Mouse (Mus musculus) common myeloid progenitor, adult 5-6 weeks (primary cell): ENCODE results near the gene Sbk3. TPM values are rescaled to one million over a fixed set of nuclear protein-coding genes. Genes with fewer than 3 reads are reported as not detected.

Experiments
- ATAC-seq: replicated peaks from 2 replicates; pipeline ENCODE4 v1.8.0; 2016; ENCODE audit warnings: low read depth, mild to moderate bottlenecking, moderate TSS enrichment, inconsistent platforms; ENCODE audit not compliant: poor library complexity, severe bottlenecking
- total RNA-seq: library from RNA; stranded (forward); fragments of 200-1000, 187-1606 nt; gene quantifications from 2 replicates; pipeline ENCODE4 v1.2.3, GENCODE M21; 2017

Gene Sbk3
- total RNA-seq, 1 experiment from 2014 or later, result not detected

DNA sequence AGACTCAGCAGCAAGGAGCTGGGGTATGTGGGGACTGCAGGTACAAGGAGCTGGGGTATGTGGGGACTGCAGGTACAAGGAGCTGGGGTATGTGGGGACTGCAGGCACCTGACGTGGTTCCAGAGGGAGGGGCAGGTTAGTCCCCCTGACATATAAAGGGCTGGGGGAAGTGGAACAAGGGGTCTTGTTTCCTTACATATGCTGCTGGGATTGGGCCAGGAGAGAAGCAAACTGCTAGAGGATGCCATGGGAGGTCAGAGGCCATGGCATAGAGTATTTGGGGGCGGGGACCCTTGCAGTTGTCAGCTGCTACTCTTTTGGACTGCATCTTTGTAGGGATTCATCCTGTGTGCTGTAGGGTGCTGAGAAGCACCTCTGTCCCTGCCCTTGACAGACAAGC, 53.5 kb downstream of the Sbk3 start:
- ATAC-seq, result no peak

DNA sequence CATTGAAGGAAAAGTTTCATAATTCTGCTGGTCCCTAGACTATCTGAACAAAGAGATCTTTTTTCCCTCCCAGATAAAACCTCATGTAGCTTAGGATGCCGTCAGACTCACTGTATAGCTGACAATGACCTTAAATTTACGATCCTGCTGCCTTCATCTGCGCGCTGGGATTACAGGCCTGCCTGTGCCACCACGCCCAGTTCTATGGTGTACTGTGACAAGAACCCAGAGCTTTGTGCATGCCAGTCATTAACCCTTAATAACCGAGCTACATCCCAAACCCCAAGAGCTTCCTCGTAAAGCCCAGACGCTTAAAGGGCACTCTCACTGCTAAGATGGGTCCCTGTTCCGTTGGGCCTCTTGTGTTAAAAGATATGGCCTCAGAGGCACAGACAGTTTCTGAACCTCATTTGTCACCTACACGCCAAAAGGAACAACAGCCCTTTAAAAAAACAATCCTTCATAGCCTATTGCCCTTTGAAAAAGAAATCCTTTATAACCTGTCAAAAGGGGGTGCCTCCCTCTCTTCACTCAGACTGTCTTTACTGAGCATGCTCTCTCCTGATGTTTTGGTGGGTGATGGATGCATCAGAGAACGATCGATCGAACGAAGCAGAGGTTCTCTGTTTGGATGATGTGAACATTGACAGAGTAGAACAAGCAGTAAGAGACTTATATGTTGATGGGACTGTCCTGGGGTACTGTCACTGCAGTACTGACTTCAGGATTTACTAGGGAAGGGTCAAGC, 55.1 kb downstream of the Sbk3 start:
- peak; percentile 52 for ATAC-seq

Other genes starting within 250 kb of the Sbk3 start
- 6.6 and 8.3 TPM in 2 replicates for gene Tmem150b, start 245.9 kb downstream of the Sbk3 start, total RNA-seq
- gene Kmt5c, start 231.1 kb downstream of the Sbk3 start, total RNA-seq, result 33.0 and 37.9 TPM in 2 replicates
- gene Cox6b2, start 218.1 kb downstream of the Sbk3 start, total RNA-seq, result 63.5 and 74.7 TPM in 2 replicates
- not detected in 2 replicates for gene Fam71e2, start 199.9 kb downstream of the Sbk3 start, total RNA-seq
- 0.59 TPM in 1 of 2 replicates, not detected in the other for gene Il11, start 188.3 kb downstream of the Sbk3 start, total RNA-seq
- gene Tmem190, start 188.2 kb downstream of the Sbk3 start, total RNA-seq, result not detected in 2 replicates
- gene Tmem238, start 181.5 kb downstream of the Sbk3 start, total RNA-seq, result 7.0 and 8.4 TPM in 2 replicates
- 690 and 777 TPM in 2 replicates for gene Rpl28, start 178.3 kb downstream of the Sbk3 start, total RNA-seq
- gene Ube2s, start 158.6 kb downstream of the Sbk3 start, total RNA-seq, result 190 and 203 TPM in 2 replicates
- 0.05 TPM in 2 replicates for gene Shisa7, start 126.5 kb downstream of the Sbk3 start, total RNA-seq
- 8.0 and 70.9 TPM in 2 replicates for gene Isoc2b, start 100.9 kb downstream of the Sbk3 start, total RNA-seq
- 3.8 and 6.5 TPM in 2 replicates for gene Isoc2a, start 94.0 kb downstream of the Sbk3 start, total RNA-seq
- not detected in 2 replicates for gene Gm36210, start 64.7 kb downstream of the Sbk3 start, total RNA-seq
- gene Zfp628, start 56.0 kb downstream of the Sbk3 start, total RNA-seq, result 2.4 and 3.2 TPM in 2 replicates
- gene Nat14, start 49.1 kb downstream of the Sbk3 start, total RNA-seq, result 0.32 TPM in 1 of 2 replicates, not detected in the other
- not detected in 2 replicates for gene Ssc5d, start 45.4 kb downstream of the Sbk3 start, total RNA-seq
- gene Sbk2, start 6.8 kb downstream of the Sbk3 start, total RNA-seq, result not detected in 2 replicates
- 4.1 and 8.3 TPM in 2 replicates for gene Zfp579, start 25.0 kb upstream of the Sbk3 start, total RNA-seq
- 2.2 and 7.4 TPM in 2 replicates for gene Zfp524, start 43.2 kb upstream of the Sbk3 start, total RNA-seq
- gene Fiz1, start 43.5 kb upstream of the Sbk3 start, total RNA-seq, result 20.0 and 21.1 TPM in 2 replicates
- gene Gm44973, start 44.3 kb upstream of the Sbk3 start, total RNA-seq, result not detected in 2 replicates
- gene Zfp865, start 49.2 kb upstream of the Sbk3 start, total RNA-seq, result 9.5 and 14.3 TPM in 2 replicates
- gene Ccdc106, start 49.4 kb upstream of the Sbk3 start, total RNA-seq, result 0.14 and 1.1 TPM in 2 replicates
- 2.5 TPM in 1 of 2 replicates, not detected in the other for gene 4632433K11Rik, start 63.0 kb upstream of the Sbk3 start, total RNA-seq
- 2.7 and 2.9 TPM in 2 replicates for gene Zfp784, start 67.3 kb upstream of the Sbk3 start, total RNA-seq
- 1.8 and 3.6 TPM in 2 replicates for gene Zfp580, start 80.4 kb upstream of the Sbk3 start, total RNA-seq
- 220 and 260 TPM in 2 replicates for gene U2af2, start 91.0 kb upstream of the Sbk3 start, total RNA-seq
- 42.9 and 53.0 TPM in 2 replicates for gene Epn1, start 109.1 kb upstream of the Sbk3 start, total RNA-seq
- not detected in 2 replicates for gene Rfpl4, start 145.8 kb upstream of the Sbk3 start, total RNA-seq
- gene Rasl2-9, start 154.8 kb upstream of the Sbk3 start, total RNA-seq, result not detected in 2 replicates
- gene Vmn1r55, start 178.5 kb upstream of the Sbk3 start, total RNA-seq, result not detected in 2 replicates
- gene Vmn1r56, start 225.6 kb upstream of the Sbk3 start, total RNA-seq, result not detected in 2 replicates
- not detected in 2 replicates for gene Vmn1r57, start 247.3 kb upstream of the Sbk3 start, total RNA-seq